Mouse (Mus musculus) A20 (cell line): ENCODE measurements around the gene Nkd1.

Experiments
- DNase-seq: peaks from one replicate; pipeline ENCODE4 v3.0.0-alpha.2; 2011; ENCODE audit warnings: low read depth, low spot score

Gene Nkd1

GRCm38 (mm10) chr8:88572941-88573645, 51.9 kb downstream of the Nkd1 start:
- no peak for DNase-seq

- DNase-seq, result no peak
These were observed 53.8 kb downstream of the Nkd1 start for GRCm38 (mm10) chr8:88574975-88575374.

- DNase-seq, result no peak
These were observed 55.4 kb downstream of the Nkd1 start for GRCm38 (mm10) chr8:88576351-88577142.

- DNase-seq, result no peak
These were observed 56.5 kb downstream of the Nkd1 start for GRCm38 (mm10) chr8:88577666-88578065.

- no peak for DNase-seq
These were observed 57.4 kb downstream of the Nkd1 start for GRCm38 (mm10) chr8:88578413-88579175.

GRCm38 (mm10) chr8:88579246-88579645, 58.1 kb downstream of the Nkd1 start:
- DNase-seq, result no peak

- DNase-seq, result no peak
These were observed 58.6 kb downstream of the Nkd1 start for GRCm38 (mm10) chr8:88579668-88580330.

GRCm38 (mm10) chr8:88580785-88581184, 59.6 kb downstream of the Nkd1 start:
- peak; percentile 65 for DNase-seq

- DNase-seq, result no peak
These were observed 62.7 kb downstream of the Nkd1 start for GRCm38 (mm10) chr8:88583863-88584262.

GRCm38 (mm10) chr8:88588205-88588889, 67.2 kb downstream of the Nkd1 start:
- DNase-seq, result no peak

GRCm38 (mm10) chr8:88590226-88590625, 69.1 kb downstream of the Nkd1 start:
- DNase-seq, result no peak

GRCm38 (mm10) chr8:88593947-88594346, 72.8 kb downstream of the Nkd1 start:
- no peak for DNase-seq

GRCm38 (mm10) chr8:88596042-88596441, 74.9 kb downstream of the Nkd1 start:
- DNase-seq, result no peak

- no peak for DNase-seq
These were observed 77.4 kb downstream of the Nkd1 start for GRCm38 (mm10) chr8:88598578-88598977.

- DNase-seq, result no peak
These were observed 78.3 kb downstream of the Nkd1 start for GRCm38 (mm10) chr8:88599491-88599890.

- no peak for DNase-seq
These were observed 82.4 kb downstream of the Nkd1 start for GRCm38 (mm10) chr8:88603446-88603989.

GRCm38 (mm10) chr8:88604065-88605038, 83.2 kb downstream of the Nkd1 start:
- no peak for DNase-seq

GRCm38 (mm10) chr8:88605361-88606040, 84.3 kb downstream of the Nkd1 start:
- DNase-seq, result no peak

GRCm38 (mm10) chr8:88609036-88609435, 87.9 kb downstream of the Nkd1 start:
- no peak for DNase-seq
